Mouse (Mus musculus) hindbrain, embryonic 12.5 days (tissue): ENCODE results near the gene Zbtb3. TPM values are rescaled to one million over a fixed set of nuclear protein-coding genes. Genes with fewer than 3 reads are reported as not detected.

Experiments used
- ATAC-seq: fragments of 200-750 bp; cut with Nextera tagmentation; 2 replicates; pipeline ENCODE4 v1.8.0; 2017; ENCODE audit warnings: moderate TSS enrichment; ENCODE audit not compliant: low FRiP score
- H3K27ac ChIP-seq: fragments of 300-500 bp; sonication (generic); 2 replicates; pipeline ENCODE4 v1.5.1; 2016; ENCODE audit warnings: mild to moderate bottlenecking
- H3K27me3 ChIP-seq: fragments of 300-500 bp; sonication (generic); 2 replicates; pipeline ENCODE4 v1.6.1; 2016; ENCODE audit warnings: mild to moderate bottlenecking
- H3K36me3 ChIP-seq: fragments of 300-500 bp; sonication (generic); 2 replicates; pipeline ENCODE4 v1.6.1; 2016; ENCODE audit warnings: mild to moderate bottlenecking
- H3K4me1 ChIP-seq: fragments of 300-500 bp; sonication (generic); 2 replicates; pipeline ENCODE4 v1.6.1; 2016
- H3K4me2 ChIP-seq: fragments of 300-500 bp; sonication (generic); replicated peaks from 2 replicates; pipeline ENCODE4 v1.6.1; 2016; ENCODE audit warnings: mild to moderate bottlenecking
- H3K4me3 ChIP-seq: fragments of 300-500 bp; sonication (generic); 2 replicates; pipeline ENCODE4 v1.5.1; 2016; ENCODE audit warnings: mild to moderate bottlenecking
- H3K9ac ChIP-seq: fragments of 300-500 bp; sonication (generic); 2 replicates; pipeline ENCODE4 v1.6.1; 2016; ENCODE audit warnings: mild to moderate bottlenecking, moderate library complexity
- H3K9me3 ChIP-seq: fragments of 300-500 bp; sonication (generic); replicated peaks from 2 replicates; pipeline ENCODE4 v1.6.1; 2016; ENCODE audit warnings: mild to moderate bottlenecking
- WGBS: fragments of 180-500 bp; shearing (Covaris S2); methylation state at CpG from one replicate; pipeline ENCODE4 v1.1.7; 2016; 5-methylcytosine and 5-hydroxymethylcytosine counted together
- polyA plus RNA-seq: library from polyadenylated mRNA; unstranded; fragments of >200 nt; fragmentation: Nextera tagmentation; extraction: Ambion mirVana; gene quantifications from 2 replicates; pipeline ENCODE4 v1.2.1, GENCODE M21; 2016

Gene Zbtb3
- 6.5 and 7.4 TPM in 2 replicates for polyA plus RNA-seq

- WGBS, result 0% methylated on average over 30 of the region's 30 CpGs
- Histone ChIP-seq H3K9ac (peak within 1 kb of the TSS; percentile 65), H3K4me3 (peak within 1 kb of the TSS; percentile 58), H3K36me3 (peaks cover 34% of the 10 kb centered on the region), H3K9me3 (no peaks in the 10 kb centered on the region), H3K27me3 (no peaks in the 10 kb centered on the region), H3K4me2 (peak within 1 kb of the TSS; percentile 65), H3K4me1 (peaks cover 21% of the 10 kb centered on the region), H3K27ac (peak within 1 kb of the TSS; percentile 88)
- ATAC-seq, result peak; percentile 99
These were observed at the start of gene Zbtb3 for GRCm38 (mm10) chr19:8802130-8802821. Gene Zbtb3 (plus strand): TSS chr19:8802555.

- Histone ChIP-seq H3K27me3 (no peaks in the 10 kb centered on the region), H3K4me2 (peak overlapping the region; percentile 72), H3K9ac (no peak overlapping the region), H3K27ac (no peak overlapping the region), H3K9me3 (no peaks in the 10 kb centered on the region), H3K36me3 (peaks cover 35% of the 10 kb centered on the region), H3K4me1 (peaks cover 28% of the 10 kb centered on the region), H3K4me3 (0 out of 2 replicates have a peak overlapping the region, but pooled peaks have one; percentile 99)
- ATAC-seq, result no peak
- WGBS, result 83% methylated on average over 3 of the region's 3 CpGs
These were observed 46.7 kb upstream of the Zbtb3 start for GRCm38 (mm10) chr19:8755652-8756051.

GRCm38 (mm10) chr19:8756635-8757387 lies 45.5 kb upstream of the Zbtb3 start, which contains the start of gene Nxf1:
Gene Nxf1 (plus strand): TSS chr19:8757073.
- Histone ChIP-seq H3K9ac (peak within 1 kb of the TSS; percentile 98), H3K36me3 (peaks cover 26% of the 10 kb centered on the region), H3K4me3 (peak within 1 kb of the TSS; percentile 99), H3K4me1 (peaks cover 28% of the 10 kb centered on the region), H3K27ac (peak within 1 kb of the TSS; percentile 91), H3K4me2 (peak within 1 kb of the TSS; percentile 72), H3K9me3 (no peaks in the 10 kb centered on the region), H3K27me3 (no peaks in the 10 kb centered on the region)
- peak; percentile 94 for ATAC-seq
- 1% methylated on average over 75 of the region's 75 CpGs for WGBS

- no peak; the same call in 1 of the 2 replicates for ATAC-seq
- Histone ChIP-seq H3K4me3 (peak overlapping the region; percentile 99), H3K27ac (peak overlapping the region; percentile 91), H3K9me3 (no peaks in the 10 kb centered on the region), H3K27me3 (no peaks in the 10 kb centered on the region), H3K9ac (peak overlapping the region; percentile 98), H3K4me2 (peak overlapping the region; percentile 72), H3K4me1 (peaks cover 28% of the 10 kb centered on the region), H3K36me3 (peaks cover 24% of the 10 kb centered on the region)
- WGBS, result 5% methylated on average over 14 of the region's 14 CpGs
These were observed 44.8 kb upstream of the Zbtb3 start for GRCm38 (mm10) chr19:8757471-8757998.

- H3K36me3 ChIP-seq, result peaks cover 30% of the 10 kb centered on the region
- WGBS, result 93% methylated on average over 2 of the region's 2 CpGs
- H3K27ac ChIP-seq, result no peak overlapping the region
- H3K4me3 ChIP-seq, result no peak overlapping the region
- H3K4me1 ChIP-seq, result peaks cover 28% of the 10 kb centered on the region
- no peak for ATAC-seq
- no peak overlapping the region for H3K4me2 ChIP-seq
- no peaks in the 10 kb centered on the region for H3K27me3 ChIP-seq
- H3K9me3 ChIP-seq, result no peaks in the 10 kb centered on the region
- no peak overlapping the region for H3K9ac ChIP-seq
These were observed 43.5 kb upstream of the Zbtb3 start for GRCm38 (mm10) chr19:8758899-8759298.

GRCm38 (mm10) chr19:8760757-8761156 lies 41.6 kb upstream of the Zbtb3 start:
- H3K4me1 ChIP-seq, result peaks cover 23% of the 10 kb centered on the region
- no peaks in the 10 kb centered on the region; the same call in 1 of the 2 replicates for H3K9me3 ChIP-seq
- no peak overlapping the region for H3K9ac ChIP-seq
- H3K36me3 ChIP-seq, result peaks cover 36% of the 10 kb centered on the region
- ATAC-seq, result no peak
- no peak overlapping the region for H3K4me3 ChIP-seq
- 80% methylated on average over 2 of the region's 2 CpGs for WGBS
- H3K27me3 ChIP-seq, result no peaks in the 10 kb centered on the region
- H3K27ac ChIP-seq, result no peak overlapping the region
- H3K4me2 ChIP-seq, result no peak overlapping the region

GRCm38 (mm10) chr19:8763276-8763675 lies 39.1 kb upstream of the Zbtb3 start:
- Histone ChIP-seq H3K9me3 (no peaks in the 10 kb centered on the region; the same call in 1 of the 2 replicates), H3K36me3 (peaks cover 61% of the 10 kb centered on the region), H3K9ac (no peak overlapping the region), H3K4me3 (no peak overlapping the region), H3K27ac (no peak overlapping the region), H3K27me3 (no peaks in the 10 kb centered on the region), H3K4me2 (no peak overlapping the region), H3K4me1 (peaks cover 8% of the 10 kb centered on the region)
- no peak for ATAC-seq
- WGBS, result 90% methylated on average over 4 of the region's 4 CpGs

- Histone ChIP-seq H3K9me3 (no peaks in the 10 kb centered on the region; the same call in 1 of the 2 replicates), H3K9ac (no peak overlapping the region), H3K4me3 (no peak overlapping the region), H3K27me3 (no peaks in the 10 kb centered on the region), H3K4me1 (peaks cover 4% of the 10 kb centered on the region; the same call in 1 of the 2 replicates), H3K27ac (no peak overlapping the region), H3K36me3 (peaks cover 83% of the 10 kb centered on the region), H3K4me2 (no peak overlapping the region)
- no peak for ATAC-seq
- WGBS, result 94% methylated on average over 9 of the region's 9 CpGs
These were observed 36.8 kb upstream of the Zbtb3 start for GRCm38 (mm10) chr19:8765562-8765961.

GRCm38 (mm10) chr19:8770567-8771270 lies 31.6 kb upstream of the Zbtb3 start, which contains the start of gene Tmem223:
Gene Tmem223 (plus strand): TSS chr19:8770996.
- Histone ChIP-seq H3K4me1 (peaks cover 31% of the 10 kb centered on the region), H3K9ac (peak within 1 kb of the TSS; percentile 97), H3K36me3 (peaks cover 56% of the 10 kb centered on the region), H3K27ac (peak within 1 kb of the TSS; percentile 93), H3K4me2 (peak within 1 kb of the TSS; percentile 70), H3K9me3 (no peaks in the 10 kb centered on the region), H3K4me3 (peak within 1 kb of the TSS; percentile 83), H3K27me3 (no peaks in the 10 kb centered on the region)
- peak; percentile 46; the same call in 1 of the 2 replicates for ATAC-seq
- WGBS, result 22% methylated on average over 29 of the region's 29 CpGs

GRCm38 (mm10) chr19:8772996-8773395 lies 29.4 kb upstream of the Zbtb3 start:
- WGBS, result 82% methylated on average over 5 of the region's 5 CpGs
- no peak overlapping the region for H3K9ac ChIP-seq
- H3K36me3 ChIP-seq, result peaks cover 36% of the 10 kb centered on the region
- peaks cover 32% of the 10 kb centered on the region for H3K4me1 ChIP-seq
- H3K9me3 ChIP-seq, result no peaks in the 10 kb centered on the region
- no peak for ATAC-seq
- peak overlapping the region; percentile 98 for H3K4me2 ChIP-seq
- H3K4me3 ChIP-seq, result peak overlapping the region; percentile 75
- no peaks in the 10 kb centered on the region for H3K27me3 ChIP-seq
- H3K27ac ChIP-seq, result 0 out of 2 replicates have a peak overlapping the region, but pooled peaks have one; percentile 99

GRCm38 (mm10) chr19:8773409-8773808 lies 28.9 kb upstream of the Zbtb3 start:
- Histone ChIP-seq H3K4me2 (peak overlapping the region; percentile 98), H3K27me3 (no peaks in the 10 kb centered on the region), H3K4me3 (peak overlapping the region; percentile 75), H3K9ac (peak overlapping the region; percentile 94), H3K27ac (peak overlapping the region; percentile 99; the same call in 1 of the 2 replicates), H3K36me3 (peaks cover 34% of the 10 kb centered on the region), H3K4me1 (peaks cover 32% of the 10 kb centered on the region), H3K9me3 (no peaks in the 10 kb centered on the region)
- WGBS, result 66% methylated on average over 6 of the region's 6 CpGs
- ATAC-seq, result no peak
